Mouse (Mus musculus) heart, adult 2 months (tissue): ENCODE data around the gene Tyrobp. TPM values are rescaled to one million over a fixed set of nuclear protein-coding genes. Genes with fewer than 3 reads are reported as not detected.

Experiments used
- DNase-seq, 2 experiments: peaks; one replicate each; pipeline ENCODE4 v3.0.0; 2021
- H3K27ac ChIP-seq: fragments of 200-600 bp; 2 replicates; pipeline ENCODE4 v1.8.1; 2022
- H3K27me3 ChIP-seq: fragments of 200-500 bp; 2 replicates; pipeline ENCODE4 v1.6.1; 2012; ENCODE audit warnings: mild to moderate bottlenecking, low read length, inconsistent platforms, mixed read lengths; ENCODE audit not compliant: control insufficient read depth, insufficient read depth
- H3K36me3 ChIP-seq: fragments of 200-500 bp; 2 replicates; pipeline ENCODE4 v1.6.1; 2012; ENCODE audit warnings: low read length, inconsistent platforms; ENCODE audit not compliant: control insufficient read depth, insufficient read depth
- H3K4me1 ChIP-seq: fragments of 200-500 bp; 2 replicates; pipeline ENCODE4 v1.6.1; 2011; ENCODE audit warnings: low read length; ENCODE audit not compliant: control insufficient read depth, insufficient read depth
- H3K4me3 ChIP-seq: fragments of 200-600 bp; 2 replicates; pipeline ENCODE4 v1.8.1; 2022
- H3K79me2 ChIP-seq: fragments of 200-500 bp; replicated peaks from 2 replicates; pipeline ENCODE4 v1.6.1; 2012; ENCODE audit warnings: mild to moderate bottlenecking, inconsistent platforms, low read length, moderate library complexity, mixed read lengths; ENCODE audit not compliant: control insufficient read depth, insufficient read depth
- H3K9ac ChIP-seq: fragments of 200-500 bp; 2 replicates; pipeline ENCODE4 v1.6.1; 2012; ENCODE audit warnings: low read depth, mild to moderate bottlenecking, control low read depth, inconsistent platforms, low read length, mixed read lengths
- CTCF ChIP-seq: fragments of 200-600 bp; IDR thresholded peaks from 2 replicates; pipeline ENCODE4 v1.8.1; 2022; ENCODE audit warnings: antibody characterized with exemption, mild to moderate bottlenecking, moderate library complexity
- EP300 ChIP-seq: fragments of 200-500 bp; IDR thresholded peaks from 2 replicates; pipeline ENCODE4 v1.6.1; 2011; ENCODE audit warnings: low read depth, low read length, control low read depth; ENCODE audit not compliant: insufficient read depth
- POLR2A ChIP-seq: fragments of 200-500 bp; IDR thresholded peaks from 2 replicates; pipeline ENCODE4 v1.6.1; 2011; ENCODE audit warnings: mild to moderate bottlenecking, low read depth, low read length, control low read depth; ENCODE audit not compliant: insufficient read depth
- WGBS: fragments of 180-500 bp; shearing (Covaris S2); methylation state at CpG from one replicate; pipeline ENCODE4 v1.1.7; 2018; 5-methylcytosine and 5-hydroxymethylcytosine counted together
- intact Hi-C: fragments of 180-260 bp; cut with DNase I; formaldehyde crosslinking; loops from one replicate; pipeline ENCODE4 v1.15.1; 2025
- polyA plus RNA-seq: library from polyadenylated mRNA; depleted of rRNA; stranded (reverse); fragments of >200 nt; gene quantifications from 2 replicates; pipeline ENCODE4 v1.2.3, GENCODE M21; 2012
- total RNA-seq, 2 experiments: library from RNA; stranded (reverse); gene quantifications; 2 replicates each; pipeline ENCODE4 v1.2.3; 2021

Tyrobp gene
- total and polyA plus RNA-seq, 3 experiments: 20.1 to 65.5 (median 23.6) TPM

DNA sequence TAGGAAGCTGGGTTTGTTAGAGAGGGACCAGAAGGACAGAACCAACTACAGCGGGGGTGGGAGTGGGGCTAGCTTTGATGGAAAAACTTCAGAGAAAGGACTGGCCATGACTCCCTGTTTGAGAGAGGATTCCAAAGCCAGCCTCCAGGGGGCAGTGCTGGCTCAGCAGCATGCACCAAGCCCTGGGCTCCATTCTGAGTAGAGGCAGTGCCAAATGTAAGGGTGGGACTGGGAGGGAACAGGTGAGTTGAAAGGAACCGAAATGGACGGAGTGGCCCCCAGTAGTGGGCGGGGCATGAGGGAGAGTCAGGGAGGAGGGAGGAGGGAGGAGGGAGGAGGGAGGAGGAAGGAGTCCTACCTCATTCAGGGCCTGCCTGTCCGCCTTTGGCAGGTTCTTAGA lies 27.1 kb downstream of the Tyrobp start:
- no peak overlapping the region for H3K9ac ChIP-seq
- no peaks in the 10 kb centered on the region for H3K79me2 ChIP-seq
- H3K4me1 ChIP-seq: no peaks in the 10 kb centered on the region
- H3K27me3 ChIP-seq: peaks cover 3% of the 10 kb centered on the region; the same call in 1 of the 2 replicates
- no peak overlapping the region for H3K27ac ChIP-seq
- H3K4me3 ChIP-seq: no peak overlapping the region
- 22% methylated on average over 5 of the region's 5 CpGs for WGBS
- no peaks in the 10 kb centered on the region for H3K36me3 ChIP-seq
- TF ChIP-seq CTCF (peak; percentile 68), EP300 (no peak)
- intact Hi-C loops: loop anchor here (5.0 kb wide), 2 partner anchors 52 to 107 kb away; partner anchors contain the start of gene Prodh2
- DNase-seq: peak; percentile 23 to 54

DNA sequence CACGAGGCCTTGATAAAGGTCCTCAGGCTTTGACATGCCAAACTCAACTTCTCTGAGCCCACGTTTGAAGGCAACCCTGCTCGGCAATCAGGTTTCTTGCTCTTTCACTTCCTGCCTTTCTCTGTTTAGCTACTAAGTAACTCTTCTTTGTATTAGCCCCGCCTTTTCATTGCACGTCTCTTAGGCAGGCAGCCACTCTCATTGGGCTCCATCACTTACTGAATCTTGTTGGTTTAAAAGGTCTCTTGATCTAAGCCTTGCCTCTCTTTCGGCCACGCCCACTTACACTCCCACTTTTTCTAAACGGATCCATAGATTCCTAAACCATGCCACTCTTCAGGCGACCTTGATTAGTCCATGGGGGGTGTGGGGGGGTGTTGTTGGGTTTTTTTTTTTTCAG lies 30.1 kb downstream of the Tyrobp start:
- H3K9ac ChIP-seq: no peak overlapping the region
- intact Hi-C loops: loop anchor here (5.0 kb wide), 2 partner anchors 49 to 104 kb away; partner anchors contain the start of gene Prodh2
- no peak for DNase-seq
- H3K27me3 ChIP-seq: peaks cover 1% of the 10 kb centered on the region; the same call in 1 of the 2 replicates
- no peak overlapping the region for H3K4me3 ChIP-seq
- H3K4me1 ChIP-seq: no peaks in the 10 kb centered on the region
- no peak for TF ChIP-seq POLR2A
- 32% methylated on average over 9 of the region's 9 CpGs for WGBS
- H3K79me2 ChIP-seq: no peaks in the 10 kb centered on the region
- no peak overlapping the region for H3K27ac ChIP-seq
- no peaks in the 10 kb centered on the region for H3K36me3 ChIP-seq

DNA sequence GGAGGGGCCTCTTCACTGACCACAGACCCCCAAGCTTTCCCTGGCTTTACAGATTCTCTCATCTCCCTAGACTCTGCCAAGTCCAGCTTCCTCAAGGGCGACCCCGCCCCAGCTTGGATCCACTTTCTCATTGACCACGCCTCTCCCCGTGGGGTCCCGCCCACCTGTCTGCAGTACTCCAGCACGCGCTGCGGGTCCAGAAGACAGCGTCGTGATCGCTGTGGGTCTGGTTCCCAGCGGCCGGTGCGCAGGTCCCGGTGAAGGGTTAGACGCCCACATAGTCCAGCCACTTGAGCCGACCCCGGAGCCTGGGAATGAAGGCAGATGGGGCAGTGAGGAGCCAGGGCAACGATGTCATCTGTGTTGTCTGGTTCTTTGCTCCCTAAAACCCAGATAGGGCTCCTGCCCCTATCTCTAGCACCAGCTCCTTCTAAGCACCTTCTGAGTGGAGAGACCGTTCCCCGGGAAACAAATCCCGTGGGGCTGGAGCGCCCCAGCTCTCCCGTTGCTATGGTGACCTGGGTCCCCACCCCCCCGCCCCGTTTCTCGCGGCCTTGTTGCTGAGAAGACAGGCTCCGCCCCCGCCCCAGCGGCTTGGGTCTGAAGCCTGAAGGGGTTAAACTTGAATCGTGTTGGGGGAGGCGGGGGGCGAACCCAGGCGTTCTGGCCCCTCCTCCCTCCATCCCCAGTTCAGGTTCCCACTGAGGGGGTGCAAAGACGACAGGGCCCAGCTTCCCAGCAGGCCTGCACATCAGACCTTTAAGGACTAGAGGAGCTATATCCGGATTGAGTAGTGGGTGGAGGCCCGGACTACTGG lies 30.8 kb downstream of the Tyrobp start:
- intact Hi-C loops: loop anchor here (5.0 kb wide), 2 partner anchors 48 to 103 kb away; partner anchors contain the start of gene Prodh2
- Histone ChIP-seq H3K79me2 (no peaks in the 10 kb centered on the region), H3K4me1 (no peaks in the 10 kb centered on the region), H3K9ac (no peak overlapping the region; the same call in 1 of the 2 replicates), H3K27ac (no peak overlapping the region), H3K4me3 (peak overlapping the region; percentile 55; the same call in 1 of the 2 replicates), H3K27me3 (peaks cover 1% of the 10 kb centered on the region; the same call in 1 of the 2 replicates), H3K36me3 (no peaks in the 10 kb centered on the region)
- DNase-seq: no peak
- TF ChIP-seq CTCF (no peak), EP300 (no peak), POLR2A (no peak)
- whole genome bisulfite sequencing: 2% methylated on average over 38 of the region's 38 CpGs

DNA sequence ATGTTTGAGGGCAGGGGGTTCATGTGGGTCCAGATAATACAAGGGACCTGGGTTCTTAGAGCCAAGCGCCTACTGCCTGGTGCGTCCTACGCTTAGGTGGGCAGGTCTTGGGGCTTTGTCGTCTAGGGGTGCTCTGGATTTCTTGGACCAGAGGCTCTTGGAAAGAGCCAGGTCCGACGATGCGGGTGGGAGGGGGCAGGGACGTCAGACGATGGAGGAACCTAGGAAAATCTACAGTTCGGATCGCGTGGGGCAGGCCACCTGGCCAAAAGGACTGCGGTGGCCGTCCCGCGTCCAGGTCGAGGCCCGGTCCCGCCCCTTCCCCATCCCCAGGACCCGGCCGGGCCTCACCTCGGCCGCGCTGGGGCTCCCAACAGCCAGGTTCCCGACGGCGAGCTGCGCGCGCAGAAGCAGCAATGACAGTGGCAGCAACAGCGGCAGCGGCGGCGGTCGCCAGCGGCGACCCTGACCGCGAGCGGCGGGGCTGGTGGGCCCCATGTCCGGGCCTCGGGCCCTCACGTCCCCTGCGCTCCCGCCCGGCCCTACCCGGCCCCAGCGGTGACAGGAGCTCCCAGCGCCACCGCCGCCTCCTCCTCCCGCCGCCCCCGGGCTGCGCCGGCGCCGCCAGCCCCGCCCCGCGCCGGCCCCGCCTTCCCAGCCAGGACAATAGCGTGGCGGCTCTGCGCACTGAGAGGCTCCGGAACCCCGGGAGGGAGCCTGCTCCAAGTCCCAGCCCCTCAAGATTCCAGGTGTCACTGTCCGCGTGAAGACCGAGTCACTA lies 31.6 kb downstream of the Tyrobp start, which contains the start of gene Aplp1:
Aplp1 (minus strand) TSS at position 565 of the 781 bp plus-strand sequence.
- Histone ChIP-seq H3K9ac (peak within 1 kb of the TSS; percentile 47), H3K27ac (no peak within 1 kb of the TSS), H3K79me2 (no peaks in the 10 kb centered on the region), H3K36me3 (no peaks in the 10 kb centered on the region), H3K4me1 (no peaks in the 10 kb centered on the region), H3K4me3 (peak within 1 kb of the TSS; percentile 55), H3K27me3 (no peaks in the 10 kb centered on the region; the same call in 1 of the 2 replicates)
- intact Hi-C loops: loop anchor here (5.0 kb wide), 2 partner anchors 47 to 102 kb away; partner anchors contain the start of gene Prodh2
- peak; percentile 72 to 76 for DNase-seq
- 1% methylated on average over 61 of the region's 72 CpGs for WGBS
- TF ChIP-seq EP300 (no peak), POLR2A (no peak), CTCF (no peak)

DNA sequence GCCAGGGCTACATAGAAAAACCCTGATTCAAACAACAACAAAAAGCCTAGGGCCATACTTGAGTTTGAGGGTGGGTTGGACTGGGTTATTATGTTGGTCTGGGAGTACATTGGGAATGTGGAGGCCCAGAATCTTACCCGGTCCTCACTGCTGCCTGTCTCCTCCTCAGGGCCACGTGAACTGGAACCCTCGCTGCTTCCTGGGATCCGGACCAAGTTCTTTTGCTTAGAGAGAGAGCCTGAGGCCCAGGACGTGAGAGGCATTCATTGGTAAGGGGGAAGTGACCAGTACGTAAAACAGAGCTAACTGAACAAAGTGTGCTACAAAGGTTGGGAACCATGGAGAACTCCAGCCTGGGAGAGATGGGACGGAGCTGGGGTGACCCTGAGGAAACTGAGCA lies 36.7 kb downstream of the Tyrobp start:
- TF ChIP-seq POLR2A (no peak), EP300 (no peak), CTCF (no peak)
- Histone ChIP-seq H3K4me3 (no peak overlapping the region), H3K9ac (no peak overlapping the region), H3K79me2 (no peaks in the 10 kb centered on the region), H3K4me1 (no peaks in the 10 kb centered on the region), H3K36me3 (no peaks in the 10 kb centered on the region), H3K27ac (no peak overlapping the region), H3K27me3 (peaks cover 16% of the 10 kb centered on the region)
- DNase-seq: no peak
- intact Hi-C loops: no loop called here
- 59% methylated on average over 7 of the region's 7 CpGs for WGBS
